Comparison of ENCODE assay signal across 12 mouse cellular contexts in genomic region chr12:30004365-30004723, GRCm38 (mm10).
A peak's percentile ranks its signal among the peaks of the same experiment; 100 is the strongest.
DNase-seq lines count a peak whose midpoint lies in the region; ATAC-seq and TF ChIP-seq lines count a peak whose summit lies in the region.
"Had no signal": no experiment of that assay in that cellular context is flagged by ENCODE, and none has a peak within 500 bp of the region (broad histone marks: within the 10 kb centered on the region; RNA-seq: fewer than 3 reads in every experiment).

No protein-coding gene starts in this region.

- no peak overlapping the region for H3K4me3 ChIP-seq in midbrain, embryonic 12.5 days
- no peak overlapping the region for H3K4me3 ChIP-seq in midbrain, embryonic 11.5 days (ENCODE audit: low read depth, low read length)
- no peak overlapping the region for H3K4me3 ChIP-seq in forebrain, embryonic 16.5 days (replicated peaks; ENCODE audit: low read length)
- H3K4me3 ChIP-seq in midbrain, postnatal 0 days (ENCODE audit: low read depth, low read length), result no peak overlapping the region
- no peak overlapping the region for H3K4me3 ChIP-seq in thymus, adult 2 months (ENCODE audit: control insufficient read depth, insufficient read depth, low read length)
- H3K4me3 ChIP-seq: liver, embryonic 13.5 days had no signal

- no peak for TF ChIP-seq CTCF in midbrain, postnatal 0 days (IDR thresholded peaks at IDR 0.05)
- TF ChIP-seq CTCF in thymus, adult 2 months (IDR thresholded peaks at IDR 0.05; ENCODE audit: borderline replicate concordance, control insufficient read depth, extremely low read depth, insufficient read depth, low read length, poor library complexity), result no peak

- no peak overlapping the region for H3K9ac ChIP-seq in midbrain, embryonic 12.5 days (replicated peaks)
- no peak overlapping the region for H3K9ac ChIP-seq in midbrain, embryonic 11.5 days (ENCODE audit: low read length)
- H3K9ac ChIP-seq in forebrain, embryonic 16.5 days (replicated peaks; ENCODE audit: low read depth, low read length), result no peak overlapping the region
- H3K9ac ChIP-seq in midbrain, postnatal 0 days (replicated peaks; ENCODE audit: low read length, poor library complexity, severe bottlenecking), result no peak overlapping the region
- H3K9ac ChIP-seq: liver, embryonic 13.5 days had no signal

- peaks cover 93% of the 10 kb centered on the region for H3K36me3 ChIP-seq in midbrain, embryonic 12.5 days
- peaks cover 52% of the 10 kb centered on the region for H3K36me3 ChIP-seq in midbrain, embryonic 11.5 days (ENCODE audit: control insufficient read depth, insufficient read depth, low read length)
- peaks cover 51% of the 10 kb centered on the region for H3K36me3 ChIP-seq in forebrain, embryonic 16.5 days (ENCODE audit: control insufficient read depth, insufficient read depth)
- peaks cover 69% of the 10 kb centered on the region for H3K36me3 ChIP-seq in midbrain, postnatal 0 days (ENCODE audit: insufficient read depth, low read length)
- no peaks in the 10 kb centered on the region for H3K36me3 ChIP-seq in thymus, adult 2 months (ENCODE audit: control insufficient read depth, insufficient read depth, low read length)

- no peak overlapping the region for H3K4me2 ChIP-seq in midbrain, embryonic 12.5 days (replicated peaks)
- no peak overlapping the region for H3K4me2 ChIP-seq in midbrain, embryonic 11.5 days
- no peak overlapping the region for H3K4me2 ChIP-seq in forebrain, embryonic 16.5 days (ENCODE audit: low read length)
- no peak overlapping the region for H3K4me2 ChIP-seq in midbrain, postnatal 0 days (ENCODE audit: low read depth, low read length, poor library complexity, severe bottlenecking)
- H3K4me2 ChIP-seq: liver, embryonic 13.5 days had no signal

- ATAC-seq in frontal cortex, adult (ENCODE audit: low TSS enrichment), result peak; percentile 41
- no peak for ATAC-seq in midbrain, embryonic 12.5 days (ENCODE audit: low FRiP score, low read depth)
- ATAC-seq in midbrain, embryonic 11.5 days (ENCODE audit: low FRiP score), result no peak
- ATAC-seq in forebrain, embryonic 16.5 days, result no peak; the same call in 1 of the 2 replicates
- no peak; the same call in 1 of the 2 replicates for ATAC-seq in midbrain, postnatal 0 days (ENCODE audit: low FRiP score)

- no peaks in the 10 kb centered on the region for H3K27me3 ChIP-seq in midbrain, embryonic 12.5 days
- no peaks in the 10 kb centered on the region for H3K27me3 ChIP-seq in midbrain, embryonic 11.5 days (ENCODE audit: control insufficient read depth, insufficient read depth, low read length)
- no peaks in the 10 kb centered on the region for H3K27me3 ChIP-seq in forebrain, embryonic 16.5 days (replicated peaks; ENCODE audit: control insufficient read depth, insufficient read depth, low read length)
- no peaks in the 10 kb centered on the region for H3K27me3 ChIP-seq in midbrain, postnatal 0 days (ENCODE audit: insufficient read depth, low read length)
- no peaks in the 10 kb centered on the region for H3K27me3 ChIP-seq in thymus, adult 2 months (ENCODE audit: control insufficient read depth, insufficient read depth, low read length)
- H3K27me3 ChIP-seq: liver, embryonic 13.5 days had no signal

- TF ChIP-seq POLR2A in thymus, adult 2 months (IDR thresholded peaks at IDR 0.05; ENCODE audit: control insufficient read depth, extremely low read depth, insufficient read depth, low read length, poor library complexity), result no peak

- WGBS in midbrain, embryonic 12.5 days, result 71% methylated on average over 5 of the region's 5 CpGs
- 80% methylated on average over 5 of the region's 5 CpGs for WGBS in midbrain, embryonic 11.5 days
- 52% methylated on average over 5 of the region's 5 CpGs for WGBS in forebrain, embryonic 16.5 days
- 49% methylated on average over 5 of the region's 5 CpGs for WGBS in midbrain, postnatal 0 days
- 82% methylated on average over 5 of the region's 5 CpGs for WGBS in thymus, adult 2 months

- DNase-seq in frontal cortex, postnatal 10 days (ENCODE audit: low spot score in 2 of 2), result no peak
- no peak for DNase-seq in midbrain, embryonic 11.5 days (ENCODE audit: low spot score, missing footprints)
- peak; percentile 67 for DNase-seq in midbrain, postnatal 0 days (ENCODE audit: low spot score)
- DNase-seq in thymus, adult 2 months, result no peak
- DNase-seq in urinary bladder, adult 18-20 months (ENCODE audit: low spot score in 2 of 2), result no peak
- DNase-seq: cerebellum, adult 11-12 months; kidney, adult 11 months; liver, embryonic 13.5 days; lung, postnatal 10 days had no signal

- H3K4me1 ChIP-seq in midbrain, embryonic 12.5 days, result peaks cover 9% of the 10 kb centered on the region
- no peaks in the 10 kb centered on the region for H3K4me1 ChIP-seq in midbrain, embryonic 11.5 days (ENCODE audit: control insufficient read depth, insufficient read depth, low read length)
- peaks cover 14% of the 10 kb centered on the region for H3K4me1 ChIP-seq in forebrain, embryonic 16.5 days (replicated peaks; ENCODE audit: control insufficient read depth, insufficient read depth, low read length)
- H3K4me1 ChIP-seq in midbrain, postnatal 0 days (ENCODE audit: insufficient read depth, low read length), result no peaks in the 10 kb centered on the region
- no peaks in the 10 kb centered on the region for H3K4me1 ChIP-seq in thymus, adult 2 months (replicated peaks; ENCODE audit: control insufficient read depth, insufficient read depth, low read length)
- H3K4me1 ChIP-seq: liver, embryonic 13.5 days had no signal

- H3K9me3 ChIP-seq in midbrain, embryonic 12.5 days, result no peaks in the 10 kb centered on the region
- H3K9me3 ChIP-seq in midbrain, embryonic 11.5 days (ENCODE audit: control insufficient read depth, low read length), result no peaks in the 10 kb centered on the region
- no peaks in the 10 kb centered on the region for H3K9me3 ChIP-seq in forebrain, embryonic 16.5 days (ENCODE audit: control insufficient read depth, low read length)
- no peaks in the 10 kb centered on the region for H3K9me3 ChIP-seq in midbrain, postnatal 0 days (ENCODE audit: low read length)
- H3K9me3 ChIP-seq: liver, embryonic 13.5 days had no signal

- peak overlapping the region; percentile 2; the same call in 1 of the 2 replicates for H3K27ac ChIP-seq in midbrain, embryonic 12.5 days (replicated peaks)
- no peak overlapping the region for H3K27ac ChIP-seq in midbrain, embryonic 11.5 days (ENCODE audit: low read depth, low read length)
- H3K27ac ChIP-seq in forebrain, embryonic 16.5 days (ENCODE audit: low read length), result peak overlapping the region; percentile 84
- peak overlapping the region; percentile 6; the same call in 1 of the 2 replicates for H3K27ac ChIP-seq in midbrain, postnatal 0 days (ENCODE audit: low read depth, low read length)
- no peak overlapping the region for H3K27ac ChIP-seq in thymus, adult 2 months (ENCODE audit: control insufficient read depth, insufficient read depth, low read length)
- H3K27ac ChIP-seq: liver, embryonic 13.5 days had no signal

Comparison
In these comparisons a context has a peak if more than half of its experiments do, and no peak if none do; other contexts are left out.
1. H3K27ac ChIP-seq: peak in midbrain, embryonic 12.5 days (single experiment), forebrain, embryonic 16.5 days (single experiment) and midbrain, postnatal 0 days (single experiment); none in midbrain, embryonic 11.5 days (single experiment) and thymus, adult 2 months (single experiment).